Mouse (Mus musculus) ZHBTc4 (cell line): ENCODE measurements at regions not wholly inside any gene's neighbourhood (a gene's known extent, or its start where the extent isn't known, plus 50 kb on each side); places are given as distances from the start of the nearest gene placed in this dataset.
A peak's percentile ranks its signal among the peaks of the same experiment; 100 is the strongest.

ENCODE experiments used
- DNase-seq: peaks from one replicate; pipeline ENCODE4 v3.0.0-alpha.2; 2011; ENCODE audit warnings: low read depth, low spot score

GRCm38 (mm10) chr5:125843259-125843658 lies 311.7 kb downstream of the Tmem132b start:
- no peak for DNase-seq

GRCm38 (mm10) chr5:125849722-125850121 lies 318.1 kb downstream of the Tmem132b start:
- DNase-seq = peak; percentile 23

- no peak for DNase-seq
Measured at GRCm38 (mm10) chr5:125876296-125876695, 344.7 kb downstream of the Tmem132b start.

GRCm38 (mm10) chr5:125888840-125889239 lies 357.3 kb downstream of the Tmem132b start:
- DNase-seq = no peak

- DNase-seq = no peak
Measured at GRCm38 (mm10) chr5:125893864-125894263, 362.3 kb downstream of the Tmem132b start.

- no peak for DNase-seq
Measured at GRCm38 (mm10) chr5:125902038-125902437, 370.5 kb downstream of the Tmem132b start.

GRCm38 (mm10) chr5:125904426-125904825 lies 372.9 kb downstream of the Tmem132b start:
- no peak for DNase-seq

GRCm38 (mm10) chr5:125907332-125907731 lies 375.8 kb downstream of the Tmem132b start:
- no peak for DNase-seq

- no peak for DNase-seq
Measured at GRCm38 (mm10) chr5:125907909-125908308, 376.3 kb downstream of the Tmem132b start.

GRCm38 (mm10) chr5:125915857-125916256 lies 384.3 kb downstream of the Tmem132b start:
- no peak for DNase-seq

GRCm38 (mm10) chr5:125920965-125921364 lies 389.4 kb downstream of the Tmem132b start:
- no peak for DNase-seq

- no peak for DNase-seq
Measured at GRCm38 (mm10) chr5:125925856-125926497, 394.4 kb downstream of the Tmem132b start.

- no peak for DNase-seq
Measured at GRCm38 (mm10) chr5:125931502-125931901, 399.9 kb downstream of the Tmem132b start.

- DNase-seq = peak; percentile 60
Measured at GRCm38 (mm10) chr5:125939416-125939815, 407.8 kb downstream of the Tmem132b start.

- DNase-seq = no peak
Measured at GRCm38 (mm10) chr5:125946729-125947128, 415.2 kb downstream of the Tmem132b start.

GRCm38 (mm10) chr5:125951641-125952040 lies 420.1 kb downstream of the Tmem132b start:
- no peak for DNase-seq

GRCm38 (mm10) chr5:125964039-125964438 lies 432.5 kb downstream of the Tmem132b start:
- peak; percentile 77 for DNase-seq

- no peak for DNase-seq
Measured at GRCm38 (mm10) chr5:125968151-125968550, 436.6 kb downstream of the Tmem132b start.

- DNase-seq = peak; percentile 75
Measured at GRCm38 (mm10) chr5:125974035-125974434, 442.5 kb downstream of the Tmem132b start.

- DNase-seq = no peak
Measured at GRCm38 (mm10) chr5:125979801-125980200, 448.2 kb downstream of the Tmem132b start.

- DNase-seq = no peak
Measured at GRCm38 (mm10) chr5:125985356-125985755, 453.8 kb downstream of the Tmem132b start.

- DNase-seq = no peak
Measured at GRCm38 (mm10) chr5:125997173-125997572, 465.6 kb downstream of the Tmem132b start.

GRCm38 (mm10) chr5:126007871-126008270 lies 476.3 kb downstream of the Tmem132b start:
- DNase-seq = no peak

GRCm38 (mm10) chr5:126008321-126008720 lies 476.7 kb downstream of the Tmem132b start:
- no peak for DNase-seq
